Mouse (Mus musculus) kidney, embryonic 16.5 days (tissue): Measurements from ENCODE around the gene Cdh5. TPM values are rescaled to one million over a fixed set of nuclear protein-coding genes. Genes with fewer than 3 reads are reported as not detected.

Experiments
- ATAC-seq: fragments of 200-750 bp; cut with Nextera tagmentation; 2 replicates; pipeline ENCODE4 v1.8.0; 2017; ENCODE audit warnings: moderate TSS enrichment; ENCODE audit not compliant: low FRiP score, low TSS enrichment
- H3K27ac ChIP-seq: fragments of 300-500 bp; sonication (generic); 2 replicates; pipeline ENCODE4 v1.5.1; 2014; ENCODE audit warnings: low read length
- H3K27me3 ChIP-seq: fragments of 300-500 bp; sonication (generic); 2 replicates; pipeline ENCODE4 v1.6.1; 2014; ENCODE audit warnings: low read length, control low read depth, mixed read lengths; ENCODE audit not compliant: insufficient read depth
- H3K36me3 ChIP-seq: fragments of 300-500 bp; sonication (generic); 2 replicates; pipeline ENCODE4 v1.6.1; 2014; ENCODE audit warnings: low read length, control low read depth, mixed read lengths; ENCODE audit not compliant: insufficient read depth
- H3K4me1 ChIP-seq: fragments of 300-500 bp; sonication (generic); 2 replicates; pipeline ENCODE4 v1.6.1; 2014; ENCODE audit warnings: low read length, control low read depth, mixed read lengths; ENCODE audit not compliant: insufficient read depth
- H3K4me2 ChIP-seq: fragments of 300-500 bp; sonication (generic); replicated peaks from 2 replicates; pipeline ENCODE4 v1.6.1; 2014; ENCODE audit warnings: low read depth, low read length
- H3K4me3 ChIP-seq: fragments of 300-500 bp; sonication (generic); 2 replicates; pipeline ENCODE4 v1.5.1; 2014; ENCODE audit warnings: mild to moderate bottlenecking, low read length
- H3K9ac ChIP-seq: fragments of 300-500 bp; sonication (generic); replicated peaks from 2 replicates; pipeline ENCODE4 v1.6.1; 2014; ENCODE audit warnings: low read length
- H3K9me3 ChIP-seq: fragments of 300-500 bp; sonication (generic); 2 replicates; pipeline ENCODE4 v1.6.1; 2016; ENCODE audit warnings: low read length, control low read depth
- WGBS: fragments of 180-500 bp; shearing (Covaris S2); extraction: QIAGEN DNeasy Blood & Tissue Kit; methylation state at CpG from one replicate; pipeline ENCODE4 v1.1.7; 2014; 5-methylcytosine and 5-hydroxymethylcytosine counted together
- polyA plus RNA-seq: library from polyadenylated mRNA; unstranded; fragments of >200 nt; fragmentation: Nextera tagmentation; extraction: Ambion mirVana; gene quantifications from 2 replicates; pipeline ENCODE4 v1.2.1, GENCODE M21; 2015

Gene Cdh5
- 38.1 and 42.2 TPM in 2 replicates for polyA plus RNA-seq

DNA sequence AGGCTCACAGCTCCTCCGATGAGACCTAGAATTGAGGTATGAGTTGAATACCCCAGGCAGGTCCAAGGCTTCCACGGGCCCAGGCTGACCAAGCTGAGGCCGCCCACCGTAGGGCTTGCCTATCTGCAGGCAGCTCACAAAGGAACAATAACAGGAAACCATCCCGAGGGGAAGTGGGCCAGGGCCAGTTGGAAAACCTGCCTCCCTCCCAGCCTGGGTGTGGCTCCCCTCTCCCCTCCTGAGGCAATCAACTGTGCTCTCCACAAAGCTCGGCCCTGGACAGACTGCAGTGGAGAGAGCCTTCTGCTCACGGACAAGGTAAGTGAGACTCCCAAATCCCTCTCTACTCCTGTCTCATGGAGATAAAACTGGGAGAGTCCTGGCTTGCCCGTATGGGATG lies at the start of gene Cdh5:
Gene Cdh5, plus strand, starts transcription at position 211 of the 400 bp plus-strand sequence.
- Histone ChIP-seq H3K9me3 (no peaks in the 10 kb centered on the region), H3K4me2 (peak within 1 kb of the TSS; percentile 31), H3K27me3 (no peaks in the 10 kb centered on the region), H3K9ac (peak within 1 kb of the TSS; percentile 60), H3K4me1 (peaks cover 24% of the 10 kb centered on the region), H3K27ac (peak within 1 kb of the TSS; percentile 47), H3K36me3 (no peaks in the 10 kb centered on the region), H3K4me3 (peak within 1 kb of the TSS; percentile 42)
- WGBS, result 53% methylated on average over 8 of the region's 8 CpGs
- ATAC-seq, result peak; percentile 23; the same call in 1 of the 2 replicates

DNA sequence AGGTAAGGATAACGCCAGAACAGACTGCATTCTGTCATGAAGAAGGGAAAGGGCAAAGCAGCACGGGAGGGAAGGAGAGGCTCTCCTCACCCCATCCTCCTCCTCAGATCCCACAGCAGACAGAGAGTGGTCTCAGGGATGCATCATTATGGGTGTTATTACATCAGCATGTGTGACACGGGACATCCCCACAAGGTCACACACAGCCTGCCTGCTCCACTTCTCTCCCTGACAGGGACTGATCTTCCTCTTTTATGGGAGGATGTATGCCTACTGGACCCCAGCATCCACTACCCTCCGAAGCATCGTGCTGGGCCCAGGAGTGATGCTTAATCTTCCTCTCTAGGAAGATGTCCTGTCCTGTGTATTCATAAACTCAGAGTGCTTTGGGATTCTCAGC lies 41.5 kb upstream of the Cdh5 start:
- WGBS, result 66% methylated on average over 5 of the region's 5 CpGs
- H3K4me3 ChIP-seq, result no peak overlapping the region
- H3K4me1 ChIP-seq, result peaks cover 11% of the 10 kb centered on the region
- no peaks in the 10 kb centered on the region for H3K9me3 ChIP-seq
- H3K27ac ChIP-seq, result no peak overlapping the region
- no peak overlapping the region for H3K9ac ChIP-seq
- no peak for ATAC-seq
- H3K4me2 ChIP-seq, result no peak overlapping the region
- H3K36me3 ChIP-seq, result no peaks in the 10 kb centered on the region
- H3K27me3 ChIP-seq, result no peaks in the 10 kb centered on the region

DNA sequence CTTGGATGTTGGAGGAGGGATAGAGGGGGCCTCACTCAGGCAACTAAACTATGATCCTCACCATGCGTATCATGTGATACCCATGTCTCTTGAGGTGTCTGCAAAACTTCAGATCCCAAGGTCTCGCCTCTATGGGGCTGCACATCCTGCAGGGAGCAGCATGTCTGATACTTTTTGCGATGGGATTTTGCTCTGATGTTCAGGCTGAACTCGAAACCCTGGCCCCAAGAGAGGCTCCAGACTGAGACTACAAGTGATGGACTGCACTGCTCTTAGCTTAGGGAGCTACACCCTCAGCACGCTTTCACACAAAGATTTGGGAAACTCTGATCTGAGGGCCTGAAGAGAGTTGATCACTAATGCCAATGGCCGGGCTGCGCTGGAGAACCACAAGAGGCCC lies 41.0 kb upstream of the Cdh5 start:
- H3K9me3 ChIP-seq, result no peaks in the 10 kb centered on the region
- no peaks in the 10 kb centered on the region for H3K36me3 ChIP-seq
- H3K27ac ChIP-seq, result no peak overlapping the region
- no peak overlapping the region for H3K9ac ChIP-seq
- no peak overlapping the region for H3K4me2 ChIP-seq
- no peaks in the 10 kb centered on the region for H3K27me3 ChIP-seq
- H3K4me1 ChIP-seq, result peaks cover 11% of the 10 kb centered on the region
- no peak for ATAC-seq
- no peak overlapping the region for H3K4me3 ChIP-seq
- WGBS, result 86% methylated on average over 7 of the region's 7 CpGs

DNA sequence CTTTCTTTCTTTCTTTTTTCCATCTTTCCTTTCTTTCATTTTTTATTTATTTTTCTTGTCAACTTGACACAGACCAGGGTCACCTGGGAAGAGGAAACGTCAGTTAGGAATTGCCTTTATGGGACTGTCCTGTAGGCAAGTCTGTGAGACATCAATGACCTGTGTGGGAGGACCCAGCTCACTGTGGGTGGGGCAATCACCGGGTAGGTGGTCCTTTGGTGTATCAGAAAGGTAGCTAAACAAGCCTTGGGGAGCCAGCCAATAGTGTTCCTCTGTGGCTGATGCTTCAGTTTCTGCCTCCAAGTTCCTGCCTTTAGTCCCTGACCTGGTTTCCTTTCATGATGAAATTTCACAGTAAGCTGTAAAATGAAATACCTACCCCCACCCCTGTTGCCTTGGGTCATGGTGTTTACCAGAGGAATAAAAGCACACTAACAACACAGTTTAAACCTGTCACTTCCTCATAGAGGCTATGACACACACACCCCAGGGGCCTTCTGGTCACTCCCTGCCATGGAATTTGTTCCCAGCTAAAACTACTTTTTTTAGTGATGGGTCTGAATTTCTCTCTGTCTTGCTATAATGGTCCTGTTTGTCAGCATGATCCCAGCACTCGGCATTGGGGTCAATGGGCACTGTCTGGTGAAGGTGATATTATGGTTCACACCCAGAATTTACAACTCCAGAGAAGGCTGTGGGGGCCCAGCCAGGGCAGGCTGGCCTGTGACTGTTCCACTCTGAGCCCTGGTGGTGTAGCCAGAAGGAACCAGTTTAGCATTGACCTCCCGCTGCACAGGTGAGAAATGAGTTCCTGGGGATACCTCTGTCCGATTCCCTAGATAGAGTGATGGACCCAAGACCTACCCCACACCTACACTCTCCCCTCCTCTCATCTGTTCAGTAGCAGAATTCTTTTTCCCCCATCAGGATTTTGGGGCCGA lies 40.1 kb upstream of the Cdh5 start:
- Histone ChIP-seq H3K9ac (no peak overlapping the region), H3K4me3 (no peak overlapping the region), H3K4me1 (peaks cover 11% of the 10 kb centered on the region), H3K36me3 (no peaks in the 10 kb centered on the region), H3K27me3 (no peaks in the 10 kb centered on the region), H3K4me2 (no peak overlapping the region), H3K9me3 (no peaks in the 10 kb centered on the region), H3K27ac (no peak overlapping the region)
- 43% methylated on average over 6 of the region's 6 CpGs for WGBS
- ATAC-seq, result no peak

DNA sequence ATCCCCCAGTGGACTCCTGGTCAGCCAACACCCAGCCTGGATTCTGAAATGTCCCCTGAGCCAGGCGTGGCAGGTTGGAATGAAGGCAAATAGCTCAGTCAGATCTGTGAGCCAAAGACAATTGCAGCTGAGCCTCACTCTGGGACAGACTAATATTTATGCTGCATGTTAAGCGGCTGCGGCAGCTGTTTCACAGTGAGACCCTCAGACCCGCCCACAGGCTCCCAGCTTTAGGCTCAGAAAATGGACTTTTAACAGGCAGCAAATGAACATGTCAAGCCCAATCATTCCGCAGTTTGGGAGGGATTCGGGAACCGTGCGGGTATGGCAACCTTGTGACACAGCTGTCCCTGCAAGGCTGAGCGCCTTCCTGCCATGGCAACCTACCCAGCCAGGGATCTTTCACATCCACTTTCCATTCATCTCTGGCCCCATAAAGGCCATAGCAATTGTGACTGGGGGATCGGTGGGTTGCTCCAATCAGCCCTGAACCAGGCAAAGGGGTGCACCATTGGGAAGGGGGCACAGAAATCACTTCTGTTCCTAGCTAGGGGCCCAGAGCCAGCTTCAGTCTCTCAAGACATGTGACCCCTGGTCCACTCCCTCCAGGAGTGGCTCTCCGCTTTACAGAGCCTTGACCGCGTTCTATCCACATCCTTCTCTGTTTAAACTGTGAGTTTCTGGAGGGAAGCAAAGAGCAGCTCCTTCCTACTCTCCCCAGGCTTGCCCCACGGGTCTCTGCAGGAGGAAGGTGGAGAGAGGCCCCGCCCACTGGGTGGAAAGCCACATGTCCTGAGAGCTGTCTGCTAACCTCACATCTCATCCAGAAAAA lies 39.2 kb upstream of the Cdh5 start:
- Histone ChIP-seq H3K4me1 (peaks cover 11% of the 10 kb centered on the region), H3K27me3 (no peaks in the 10 kb centered on the region), H3K4me2 (no peak overlapping the region), H3K36me3 (no peaks in the 10 kb centered on the region), H3K4me3 (no peak overlapping the region), H3K9ac (no peak overlapping the region), H3K27ac (no peak overlapping the region), H3K9me3 (no peaks in the 10 kb centered on the region)
- ATAC-seq, result peak; percentile 79
- WGBS, result 47% methylated on average over 15 of the region's 15 CpGs

DNA sequence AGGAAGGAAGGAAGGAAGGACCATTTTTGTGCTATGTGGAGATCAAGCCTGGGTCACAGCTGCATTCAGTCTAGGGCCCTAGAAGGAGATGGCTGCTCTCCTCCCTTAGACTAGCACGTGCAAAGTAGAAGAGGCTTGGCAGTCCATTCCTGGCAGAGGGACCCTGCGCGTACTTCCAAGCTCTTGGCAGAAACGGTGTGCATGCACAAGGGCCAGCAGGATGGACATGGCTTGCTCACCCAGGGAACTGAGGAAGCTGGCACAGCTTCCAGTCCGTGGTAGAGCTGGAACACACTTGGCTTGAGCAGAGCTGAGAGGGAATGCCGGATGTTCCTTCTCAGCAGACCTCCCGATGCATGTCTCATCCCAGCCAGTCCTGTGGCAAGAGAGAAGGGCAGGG lies 36.2 kb upstream of the Cdh5 start:
- Histone ChIP-seq H3K36me3 (no peaks in the 10 kb centered on the region), H3K27me3 (no peaks in the 10 kb centered on the region), H3K9ac (no peak overlapping the region), H3K4me2 (no peak overlapping the region), H3K4me1 (peaks cover 11% of the 10 kb centered on the region), H3K9me3 (no peaks in the 10 kb centered on the region), H3K4me3 (no peak overlapping the region), H3K27ac (no peak overlapping the region)
- 89% methylated on average over 7 of the region's 7 CpGs for WGBS
- ATAC-seq, result no peak

DNA sequence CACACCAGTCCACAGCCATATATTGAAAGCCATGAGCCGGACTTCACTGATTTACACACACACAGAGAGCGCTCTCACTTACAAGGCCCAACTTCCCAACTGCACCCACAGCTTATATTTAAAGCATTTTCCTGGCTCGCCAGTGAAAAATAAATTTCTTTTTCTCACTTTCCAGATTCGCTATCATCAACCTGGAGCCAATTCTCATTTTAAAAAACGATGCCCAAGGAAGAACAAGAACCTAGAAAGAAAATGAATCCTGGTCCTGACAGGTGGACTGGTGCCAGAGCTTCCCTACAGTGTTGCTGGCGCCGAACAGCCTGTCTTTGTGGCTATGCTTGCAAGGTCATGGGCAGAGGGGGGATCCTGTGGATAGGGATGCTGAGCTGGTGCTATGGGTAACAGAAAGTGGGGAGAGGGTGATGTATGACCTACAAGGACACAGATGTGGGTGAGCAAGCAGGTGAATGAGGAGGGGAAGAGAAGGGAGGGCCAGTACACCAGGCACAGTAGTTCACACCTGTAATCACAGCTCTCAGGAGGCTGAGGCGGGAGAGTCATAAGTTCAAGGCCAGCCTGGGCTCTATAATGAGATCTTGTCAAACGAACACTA lies 35.4 kb upstream of the Cdh5 start:
- H3K9ac ChIP-seq, result no peak overlapping the region
- WGBS, result 91% methylated on average over 9 of the region's 9 CpGs
- no peaks in the 10 kb centered on the region for H3K9me3 ChIP-seq
- no peak overlapping the region for H3K27ac ChIP-seq
- no peaks in the 10 kb centered on the region for H3K27me3 ChIP-seq
- no peak for ATAC-seq
- H3K4me3 ChIP-seq, result no peak overlapping the region
- no peak overlapping the region for H3K4me2 ChIP-seq
- no peaks in the 10 kb centered on the region for H3K36me3 ChIP-seq
- peaks cover 11% of the 10 kb centered on the region for H3K4me1 ChIP-seq

DNA sequence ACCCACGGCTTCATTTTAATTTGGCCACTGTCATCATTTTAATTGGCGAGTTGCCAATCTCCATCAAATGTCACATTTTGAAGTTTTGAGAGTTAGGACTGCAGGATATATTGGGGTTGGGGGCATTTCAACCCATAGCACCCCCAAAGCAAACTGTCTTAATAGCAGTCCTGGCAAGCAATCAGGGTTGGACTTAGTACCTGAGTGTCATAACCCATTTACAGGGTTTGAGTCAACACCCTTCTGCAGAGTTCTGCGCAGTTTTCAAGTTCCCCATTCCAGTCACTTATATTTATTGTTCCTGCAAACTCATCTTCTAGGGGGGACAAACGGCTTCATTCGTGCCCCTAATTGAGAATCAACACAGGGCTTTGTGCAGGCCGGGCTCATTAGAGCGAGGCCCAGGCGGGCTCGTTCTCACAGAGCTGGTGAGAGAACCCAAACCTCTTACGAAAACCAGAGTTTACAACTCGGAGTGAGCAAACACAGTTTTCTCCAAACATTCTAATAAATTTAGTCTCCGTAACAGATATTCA lies 34.0 kb upstream of the Cdh5 start:
- 82% methylated on average over 12 of the region's 12 CpGs for WGBS
- Histone ChIP-seq H3K4me1 (no peaks in the 10 kb centered on the region; the same call in 1 of the 2 replicates), H3K27ac (no peak overlapping the region), H3K9ac (no peak overlapping the region), H3K36me3 (no peaks in the 10 kb centered on the region), H3K27me3 (no peaks in the 10 kb centered on the region), H3K4me2 (no peak overlapping the region), H3K9me3 (no peaks in the 10 kb centered on the region), H3K4me3 (no peak overlapping the region)
- ATAC-seq, result no peak

DNA sequence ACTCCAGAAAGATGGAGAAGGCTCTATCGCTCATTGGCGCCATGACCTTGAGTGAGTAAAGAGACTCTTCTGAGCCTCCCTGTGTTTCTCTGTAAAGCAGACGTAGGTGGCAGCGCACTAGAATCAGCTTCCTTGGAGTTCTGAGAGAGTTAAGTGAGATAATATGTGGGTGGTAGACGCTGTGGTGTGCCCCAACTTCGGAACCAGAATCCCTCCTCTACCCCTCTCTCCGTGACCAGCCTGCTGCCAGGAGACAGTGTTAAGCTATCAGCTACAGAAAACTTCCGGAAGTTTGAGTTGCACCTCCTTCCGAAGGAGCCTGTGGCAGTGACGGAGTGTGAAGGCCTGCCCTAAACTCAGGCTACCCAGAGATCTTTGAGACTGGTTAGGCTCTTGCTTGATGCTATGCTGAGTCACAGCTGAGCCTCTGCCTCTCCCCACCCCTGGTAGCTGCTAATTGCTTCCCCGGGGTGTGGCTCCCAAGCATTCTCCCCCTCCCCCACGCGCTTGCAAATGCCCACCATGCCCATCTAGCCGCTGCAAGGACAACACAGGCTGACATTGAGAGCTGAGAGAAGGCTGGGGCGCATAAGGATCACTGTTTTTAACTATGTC lies 32.9 kb upstream of the Cdh5 start:
- Histone ChIP-seq H3K27me3 (no peaks in the 10 kb centered on the region), H3K4me3 (no peak overlapping the region), H3K27ac (no peak overlapping the region), H3K9me3 (no peaks in the 10 kb centered on the region), H3K9ac (no peak overlapping the region), H3K36me3 (no peaks in the 10 kb centered on the region), H3K4me1 (no peaks in the 10 kb centered on the region), H3K4me2 (no peak overlapping the region)
- ATAC-seq, result no peak
- 74% methylated on average over 15 of the region's 15 CpGs for WGBS
